Mouse (Mus musculus) kidney, embryonic 15.5 days (tissue): ENCODE data around the gene Chrna1. TPM values are rescaled to one million over a fixed set of nuclear protein-coding genes. Genes with fewer than 3 reads are reported as not detected.

Experiments used
- ATAC-seq: fragments of 200-750 bp; cut with Nextera tagmentation; replicated peaks from 2 replicates; pipeline ENCODE4 v1.8.0; 2017; ENCODE audit warnings: moderate TSS enrichment; ENCODE audit not compliant: low FRiP score
- H3K27ac ChIP-seq: fragments of 300-500 bp; sonication (generic); 2 replicates; pipeline ENCODE4 v1.5.1; 2015; ENCODE audit warnings: mild to moderate bottlenecking, inconsistent platforms
- H3K27me3 ChIP-seq: fragments of 300-500 bp; sonication (generic); 2 replicates; pipeline ENCODE4 v1.6.1; 2015; ENCODE audit warnings: inconsistent platforms
- H3K36me3 ChIP-seq: fragments of 300-500 bp; sonication (generic); 2 replicates; pipeline ENCODE4 v1.6.1; 2015; ENCODE audit warnings: inconsistent platforms
- H3K4me1 ChIP-seq: fragments of 300-500 bp; sonication (generic); 2 replicates; pipeline ENCODE4 v1.6.1; 2015; ENCODE audit warnings: inconsistent platforms
- H3K4me2 ChIP-seq: fragments of 300-500 bp; sonication (generic); 2 replicates; pipeline ENCODE4 v1.6.1; 2015; ENCODE audit warnings: moderate library complexity, mild to moderate bottlenecking, inconsistent platforms
- H3K4me3 ChIP-seq: fragments of 300-500 bp; sonication (generic); replicated peaks from 2 replicates; pipeline ENCODE4 v1.5.1; 2015; ENCODE audit warnings: mild to moderate bottlenecking, inconsistent platforms
- H3K9ac ChIP-seq: fragments of 300-500 bp; sonication (generic); 2 replicates; pipeline ENCODE4 v1.6.1; 2015; ENCODE audit warnings: mild to moderate bottlenecking, inconsistent platforms
- H3K9me3 ChIP-seq: fragments of 300-500 bp; sonication (generic); replicated peaks from 2 replicates; pipeline ENCODE4 v1.6.1; 2016; ENCODE audit warnings: inconsistent platforms
- WGBS: fragments of 180-500 bp; shearing (Covaris S2); methylation state at CpG from one replicate; pipeline ENCODE4 v1.1.7; 2015; ENCODE audit warnings: mixed read lengths; 5-methylcytosine and 5-hydroxymethylcytosine counted together
- polyA plus RNA-seq: library from polyadenylated mRNA; unstranded; fragments of >200 nt; fragmentation: Nextera tagmentation; extraction: Ambion mirVana; gene quantifications from 2 replicates; pipeline ENCODE4 v1.2.1, GENCODE M21; 2015

Gene Chrna1
- 1.3 and 1.4 TPM in 2 replicates for polyA plus RNA-seq

DNA sequence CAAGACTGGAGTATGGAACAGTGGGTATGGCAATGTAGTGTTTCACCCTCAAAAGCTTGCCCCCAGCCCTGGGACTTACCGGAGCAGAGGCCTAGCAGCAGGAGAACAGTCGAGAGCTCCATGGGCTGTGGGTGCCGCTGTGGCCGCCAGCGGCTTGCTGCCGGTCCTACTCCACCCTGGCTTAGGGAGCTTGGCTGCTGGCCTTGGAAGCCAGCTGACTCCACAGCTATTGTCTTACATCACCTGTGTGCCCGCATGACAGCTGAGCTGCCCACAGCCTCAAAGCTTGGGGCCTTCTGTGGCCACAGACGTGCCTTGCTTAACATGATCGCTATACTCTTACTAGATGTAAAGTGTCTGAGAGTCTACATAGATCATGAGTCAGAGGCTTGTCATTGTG is at the start of gene Chrna1:
Gene Chrna1, minus strand, starts transcription at position 173 of the 400 bp plus-strand sequence.
- ATAC-seq, result no peak
- 93% methylated on average over 9 of the region's 9 CpGs for WGBS

DNA sequence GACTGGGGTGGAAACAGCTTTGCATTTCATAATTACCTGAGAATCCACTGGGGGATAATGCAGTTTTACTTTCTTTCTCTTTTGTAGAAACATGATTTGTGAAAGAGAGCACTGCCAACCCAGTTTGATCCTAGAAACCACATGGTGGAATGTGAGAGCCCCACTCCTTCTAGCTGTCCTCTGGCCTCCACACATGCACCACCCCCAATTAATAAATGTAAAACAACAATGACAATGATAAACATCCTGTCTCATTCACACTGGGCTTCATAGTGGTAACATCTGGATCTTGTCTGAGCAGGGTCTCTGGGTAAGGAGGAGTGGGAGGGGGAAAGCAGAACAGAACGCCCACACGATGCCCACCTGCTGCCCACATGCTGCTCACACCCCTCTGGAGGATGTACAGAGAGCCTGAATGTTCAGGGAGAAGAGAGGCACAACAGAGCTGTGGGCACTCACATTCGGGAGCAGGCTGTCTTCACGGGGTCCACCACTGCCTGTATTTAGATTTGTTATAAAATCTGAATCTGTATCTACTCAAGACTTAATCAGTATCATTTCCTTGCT is 38.4 kb upstream of the Chrna1 start:
- ATAC-seq, result peak; percentile 46; the same call in 1 of the 2 replicates
- Histone ChIP-seq H3K9me3 (no peaks in the 10 kb centered on the region), H3K27ac (0 out of 2 replicates have a peak overlapping the region, but pooled peaks have one; percentile 37), H3K4me3 (no peak overlapping the region), H3K36me3 (peaks cover 11% of the 10 kb centered on the region), H3K4me2 (no peak overlapping the region), H3K4me1 (peaks cover 8% of the 10 kb centered on the region; the same call in 1 of the 2 replicates), H3K9ac (no peak overlapping the region), H3K27me3 (no peaks in the 10 kb centered on the region)
- WGBS, result 63% methylated on average over 4 of the region's 4 CpGs

More for the DNA sequence above, at the start of gene Chrna1:
- H3K4me1 ChIP-seq, result peaks cover 4% of the 10 kb centered on the region
- no peaks in the 10 kb centered on the region for H3K27me3 ChIP-seq
- H3K36me3 ChIP-seq, result no peaks in the 10 kb centered on the region
- H3K4me3 ChIP-seq, result no peak within 1 kb of the TSS
- H3K9me3 ChIP-seq, result no peaks in the 10 kb centered on the region
- no peak within 1 kb of the TSS for H3K27ac ChIP-seq
- H3K4me2 ChIP-seq, result no peak within 1 kb of the TSS
- no peak within 1 kb of the TSS for H3K9ac ChIP-seq

DNA sequence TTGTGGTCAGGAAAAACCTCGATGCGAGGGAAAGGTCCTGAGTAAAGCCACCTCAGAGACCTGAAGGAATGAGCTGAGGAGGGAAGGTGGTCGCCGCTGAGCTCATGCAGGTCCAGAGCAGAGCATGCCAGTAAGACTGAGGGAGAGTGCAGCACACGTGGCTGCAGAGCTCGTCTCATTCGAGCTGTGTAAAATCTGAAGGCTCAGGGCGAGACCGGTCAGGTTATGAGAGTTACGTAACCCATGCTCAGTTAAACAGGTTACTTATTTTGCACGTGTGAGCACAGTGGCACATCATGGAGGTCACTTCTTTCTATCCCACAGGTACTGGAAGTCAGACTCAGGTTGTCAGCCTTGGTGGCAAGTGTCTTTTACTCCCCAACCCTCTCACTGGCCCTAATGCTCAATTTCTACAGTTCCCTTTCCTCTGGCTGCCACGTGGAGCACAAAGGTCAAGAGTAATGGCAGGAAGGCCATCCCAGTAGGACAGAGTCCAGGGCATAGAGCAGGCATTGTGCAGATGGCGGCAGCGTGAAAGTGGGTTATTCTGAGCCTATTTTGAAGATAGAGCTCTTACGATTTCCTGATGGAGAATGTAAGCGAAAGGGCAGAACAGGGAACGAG is 36.4 kb upstream of the Chrna1 start:
- no peak overlapping the region for H3K9ac ChIP-seq
- 81% methylated on average over 17 of the region's 17 CpGs for WGBS
- H3K27me3 ChIP-seq, result no peaks in the 10 kb centered on the region
- no peak overlapping the region for H3K4me3 ChIP-seq
- no peak overlapping the region for H3K27ac ChIP-seq
- peaks cover 9% of the 10 kb centered on the region for H3K36me3 ChIP-seq
- peaks cover 11% of the 10 kb centered on the region; the same call in 1 of the 2 replicates for H3K4me1 ChIP-seq
- no peaks in the 10 kb centered on the region for H3K9me3 ChIP-seq
- no peak overlapping the region for H3K4me2 ChIP-seq
- no peak for ATAC-seq

DNA sequence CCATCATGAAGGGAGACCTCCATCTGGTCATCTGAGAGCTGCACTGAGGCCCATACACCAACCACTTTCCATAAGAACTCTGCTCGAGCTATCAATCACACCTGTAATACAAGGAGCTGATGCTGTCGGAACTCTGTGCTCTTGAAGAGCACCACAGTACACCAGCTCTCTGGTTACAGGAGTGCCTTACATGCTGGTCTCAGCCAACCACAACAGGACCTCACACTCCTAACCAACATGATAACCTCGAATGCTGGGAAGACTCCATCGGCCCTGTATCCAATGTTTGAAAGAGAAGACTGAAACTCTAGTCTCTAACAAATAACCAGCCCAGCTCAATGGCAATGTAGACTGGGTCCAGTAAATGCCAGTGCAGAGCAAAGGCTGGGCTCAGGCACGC is 35.3 kb upstream of the Chrna1 start:
- Histone ChIP-seq H3K9ac (no peak overlapping the region), H3K27ac (no peak overlapping the region), H3K9me3 (no peaks in the 10 kb centered on the region), H3K4me1 (peaks cover 11% of the 10 kb centered on the region; the same call in 1 of the 2 replicates), H3K36me3 (peaks cover 9% of the 10 kb centered on the region), H3K4me3 (no peak overlapping the region), H3K27me3 (no peaks in the 10 kb centered on the region), H3K4me2 (no peak overlapping the region)
- ATAC-seq, result no peak
- WGBS, result 74% methylated on average over 5 of the region's 5 CpGs

DNA sequence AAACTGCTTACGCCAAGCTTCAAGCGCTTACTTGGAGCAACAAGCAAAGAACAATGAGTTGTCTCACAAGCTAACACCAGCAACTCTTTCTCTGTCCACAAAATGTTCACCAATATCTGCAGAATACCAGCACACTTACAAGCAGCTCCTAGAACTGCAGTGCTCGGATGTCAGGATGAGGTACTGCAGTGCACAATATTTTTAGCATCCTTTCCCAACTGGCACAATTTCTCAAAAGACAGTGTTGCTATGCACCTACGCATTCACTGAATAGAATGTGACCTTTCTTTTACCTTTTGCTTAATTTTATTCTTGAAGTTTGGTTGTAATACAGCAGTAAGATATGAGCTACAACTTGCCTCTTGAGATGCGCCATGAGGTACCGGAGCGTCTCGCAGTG is 34.2 kb upstream of the Chrna1 start:
- Histone ChIP-seq H3K4me3 (no peak overlapping the region), H3K4me2 (no peak overlapping the region), H3K4me1 (peaks cover 13% of the 10 kb centered on the region; the same call in 1 of the 2 replicates), H3K9ac (no peak overlapping the region), H3K27ac (no peak overlapping the region), H3K9me3 (no peaks in the 10 kb centered on the region), H3K27me3 (no peaks in the 10 kb centered on the region), H3K36me3 (peaks cover 9% of the 10 kb centered on the region)
- no peak for ATAC-seq
- 95% methylated on average over 8 of the region's 8 CpGs for WGBS

DNA sequence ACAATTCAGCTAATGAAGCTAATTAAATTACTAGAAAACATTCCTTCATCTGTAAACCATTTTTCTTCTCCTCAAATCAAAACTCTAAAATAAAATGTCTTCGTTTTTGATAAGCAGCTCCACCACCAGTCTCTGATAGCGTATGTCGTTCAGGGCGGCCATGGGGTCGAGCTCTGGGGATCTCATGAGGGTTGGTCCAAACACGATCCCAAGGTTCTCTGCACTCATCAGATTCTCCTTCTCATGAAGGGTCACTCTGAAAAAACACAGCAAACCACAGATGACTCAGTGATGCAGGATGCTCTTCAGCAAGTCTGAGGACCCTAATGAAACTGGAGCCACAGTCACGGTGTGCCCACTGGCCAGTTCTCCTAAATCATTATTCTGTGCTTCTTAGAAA is 32.8 kb upstream of the Chrna1 start:
- no peak for ATAC-seq
- WGBS, result 72% methylated on average over 7 of the region's 7 CpGs

DNA sequence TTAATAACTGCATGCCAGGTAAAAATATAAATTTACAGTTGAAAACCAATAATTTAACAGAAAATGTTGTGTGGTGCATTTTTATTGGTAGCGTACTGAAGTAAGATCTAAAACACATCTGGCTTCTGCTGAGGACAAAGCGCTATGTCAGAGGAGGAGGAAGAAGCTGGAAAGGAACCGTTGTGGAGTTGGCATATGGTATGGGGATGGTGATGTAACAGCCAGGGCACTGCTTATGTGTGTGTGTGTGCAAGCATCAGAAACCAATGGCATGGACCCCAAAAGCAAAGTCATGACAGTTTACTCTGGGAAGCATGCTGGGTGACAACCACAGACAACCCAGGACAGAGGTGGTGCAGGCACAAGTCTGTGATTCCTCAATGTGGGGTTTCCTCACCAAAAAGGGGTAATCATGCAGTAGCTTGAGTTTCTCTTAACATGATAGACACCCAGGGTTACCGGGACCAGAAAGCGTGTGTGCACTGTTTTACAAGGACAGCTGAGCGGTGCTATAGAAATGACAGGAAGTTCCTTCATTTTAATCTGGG is 32.3 kb upstream of the Chrna1 start:
- Histone ChIP-seq H3K4me3 (no peak overlapping the region), H3K27me3 (no peaks in the 10 kb centered on the region), H3K27ac (no peak overlapping the region), H3K36me3 (peaks cover 9% of the 10 kb centered on the region), H3K9me3 (no peaks in the 10 kb centered on the region), H3K4me2 (no peak overlapping the region), H3K9ac (no peak overlapping the region), H3K4me1 (peaks cover 14% of the 10 kb centered on the region)
- no peak for ATAC-seq
- WGBS, result 96% methylated on average over 6 of the region's 6 CpGs

More for the DNA sequence above, 32.8 kb upstream of the Chrna1 start:
- Histone ChIP-seq H3K9me3 (no peaks in the 10 kb centered on the region), H3K4me1 (peaks cover 9% of the 10 kb centered on the region), H3K36me3 (peaks cover 9% of the 10 kb centered on the region), H3K4me2 (no peak overlapping the region), H3K9ac (no peak overlapping the region), H3K27me3 (no peaks in the 10 kb centered on the region), H3K27ac (0 out of 2 replicates have a peak overlapping the region, but pooled peaks have one; percentile 6), H3K4me3 (no peak overlapping the region)

DNA sequence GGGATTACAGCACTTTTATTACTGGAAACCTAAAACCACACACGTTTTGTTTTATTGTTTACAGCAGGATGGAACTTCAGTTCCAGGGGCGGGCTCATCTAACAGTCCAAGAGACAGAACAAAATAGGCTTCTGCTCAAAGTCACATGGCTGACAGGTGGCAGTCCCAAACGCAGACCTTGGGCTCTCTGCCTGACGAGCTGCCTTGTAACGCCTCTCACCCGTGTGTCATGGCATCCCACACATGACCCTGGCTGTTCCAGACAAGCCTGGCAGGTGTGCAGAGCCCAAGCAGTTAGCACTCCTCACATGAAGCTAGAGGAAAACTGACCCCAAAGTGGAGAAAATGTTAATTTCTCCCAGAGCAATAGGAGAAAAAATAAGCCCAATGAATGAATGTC is 31.7 kb upstream of the Chrna1 start:
- Histone ChIP-seq H3K4me3 (no peak overlapping the region), H3K4me1 (peaks cover 20% of the 10 kb centered on the region), H3K27me3 (no peaks in the 10 kb centered on the region), H3K4me2 (no peak overlapping the region), H3K9ac (no peak overlapping the region), H3K36me3 (peaks cover 9% of the 10 kb centered on the region), H3K27ac (no peak overlapping the region), H3K9me3 (no peaks in the 10 kb centered on the region)
- 44% methylated on average over 6 of the region's 6 CpGs for WGBS
- no peak for ATAC-seq

DNA sequence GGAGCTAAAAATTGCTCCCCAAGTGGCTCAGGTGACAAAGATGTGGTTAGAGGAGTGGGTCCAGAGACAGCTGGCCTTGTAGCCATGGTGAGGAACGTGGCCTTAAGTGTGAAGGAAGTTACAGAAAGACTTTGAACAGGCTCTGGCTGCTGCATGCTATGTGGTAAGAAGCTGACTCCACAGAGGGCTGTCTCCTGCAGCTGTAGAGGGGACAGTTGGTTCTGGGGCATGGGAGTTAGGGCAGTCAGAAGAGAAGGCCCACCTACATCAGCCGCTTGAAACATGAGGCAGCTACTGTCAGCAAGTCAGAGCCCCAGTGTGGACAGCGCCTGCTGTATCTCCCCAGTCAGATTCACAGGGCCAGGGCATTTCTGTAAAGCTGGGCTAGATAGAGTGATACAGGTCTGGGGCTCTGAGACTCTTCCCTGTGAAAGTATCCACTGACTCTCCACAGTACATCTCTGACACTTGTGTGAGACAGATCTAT is 29.6 kb upstream of the Chrna1 start:
- Histone ChIP-seq H3K27ac (no peak overlapping the region), H3K9ac (no peak overlapping the region), H3K4me1 (peaks cover 25% of the 10 kb centered on the region), H3K36me3 (peaks cover 9% of the 10 kb centered on the region), H3K27me3 (no peaks in the 10 kb centered on the region), H3K4me3 (no peak overlapping the region), H3K4me2 (no peak overlapping the region), H3K9me3 (no peaks in the 10 kb centered on the region)
- WGBS, result 84% methylated on average over 3 of the region's 3 CpGs
- ATAC-seq, result no peak

DNA sequence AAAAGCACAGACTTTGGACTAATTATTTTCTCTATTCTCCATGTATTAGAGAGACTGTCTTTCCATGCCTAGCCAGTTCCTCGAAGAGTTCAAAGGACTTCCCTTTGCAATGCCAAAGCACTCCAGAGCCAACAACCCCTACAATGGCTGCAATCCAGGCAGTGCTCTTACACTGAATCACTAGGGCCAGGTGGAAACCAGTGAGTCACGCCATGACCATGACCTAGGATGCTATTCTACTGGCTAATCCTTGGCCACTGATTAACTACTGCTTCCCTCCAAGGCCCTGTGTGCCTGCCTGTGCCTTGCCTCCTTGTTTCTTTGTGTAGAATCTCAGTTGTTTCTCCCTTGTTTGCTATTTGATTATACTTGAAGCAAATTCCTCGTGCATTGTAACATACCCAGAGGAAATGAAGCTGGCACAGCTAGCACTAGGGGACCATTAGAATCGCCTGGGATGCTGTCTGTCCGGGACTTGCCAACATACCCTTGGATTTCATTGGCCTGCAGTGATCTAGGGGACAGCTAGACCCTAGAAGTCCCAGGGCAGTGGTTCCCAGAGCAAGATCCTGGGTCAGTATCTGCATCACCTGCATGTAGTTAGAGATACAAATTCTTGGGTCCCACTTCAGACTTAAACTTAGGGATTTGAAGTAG is 29.1 kb upstream of the Chrna1 start:
- no peak overlapping the region for H3K9ac ChIP-seq
- no peaks in the 10 kb centered on the region for H3K27me3 ChIP-seq
- no peak overlapping the region for H3K4me2 ChIP-seq
- H3K4me3 ChIP-seq, result no peak overlapping the region
- peaks cover 6% of the 10 kb centered on the region for H3K36me3 ChIP-seq
- WGBS, result 67% methylated on average over 5 of the region's 5 CpGs
- ATAC-seq, result peak; percentile 66
- H3K4me1 ChIP-seq, result peaks cover 27% of the 10 kb centered on the region
- no peaks in the 10 kb centered on the region for H3K9me3 ChIP-seq
- H3K27ac ChIP-seq, result no peak overlapping the region

DNA sequence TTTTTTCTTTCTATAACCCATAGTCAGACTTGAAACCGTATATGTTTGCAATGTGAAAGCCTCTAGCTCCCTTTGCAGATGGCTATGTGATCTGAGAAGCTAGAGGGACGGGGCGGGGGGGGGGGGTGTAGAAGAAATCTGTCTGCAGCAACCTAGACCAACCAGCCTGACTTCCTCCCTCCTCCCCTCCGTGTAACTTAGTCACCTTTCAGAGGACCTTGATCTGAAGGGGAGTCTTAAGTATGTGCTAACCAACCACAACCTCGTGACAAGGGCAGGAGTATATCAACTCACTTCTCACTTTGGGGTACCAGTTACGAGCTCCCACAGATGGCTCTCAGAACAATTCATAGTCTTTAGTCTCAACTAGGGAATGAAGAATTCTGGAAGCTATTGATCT is 28.3 kb upstream of the Chrna1 start:
- Histone ChIP-seq H3K4me2 (no peak overlapping the region), H3K27ac (no peak overlapping the region), H3K4me1 (peaks cover 24% of the 10 kb centered on the region), H3K27me3 (no peaks in the 10 kb centered on the region), H3K4me3 (no peak overlapping the region), H3K36me3 (peaks cover 5% of the 10 kb centered on the region; the same call in 1 of the 2 replicates), H3K9ac (no peak overlapping the region), H3K9me3 (no peaks in the 10 kb centered on the region)
- no peak for ATAC-seq
- WGBS, result 52% methylated on average over 6 of the region's 6 CpGs

DNA sequence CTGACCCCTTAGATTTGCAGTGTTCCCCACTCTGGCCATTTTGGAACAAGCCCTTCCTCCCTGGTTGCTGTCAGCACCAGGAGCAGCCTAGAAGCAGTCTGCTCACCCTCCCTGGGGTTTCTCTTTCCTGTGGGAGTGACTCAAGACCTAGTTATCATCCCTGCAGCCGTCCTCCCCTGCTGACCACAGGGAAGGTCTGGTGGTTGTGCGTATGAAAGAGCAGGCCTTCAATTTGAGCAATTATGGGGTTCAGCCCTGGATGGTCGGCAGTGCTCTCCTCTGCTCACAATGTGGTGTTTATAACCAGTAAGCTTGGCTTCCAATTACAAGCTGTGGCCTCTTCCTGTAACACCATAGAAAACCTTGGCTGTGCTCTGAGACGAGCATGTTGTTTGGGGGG is 27.5 kb upstream of the Chrna1 start:
- WGBS, result 24% methylated on average over 4 of the region's 4 CpGs
- no peaks in the 10 kb centered on the region for H3K9me3 ChIP-seq
- no peak overlapping the region for H3K4me2 ChIP-seq
- no peak overlapping the region for H3K9ac ChIP-seq
- H3K4me3 ChIP-seq, result no peak overlapping the region
- peaks cover 23% of the 10 kb centered on the region for H3K4me1 ChIP-seq
- H3K27ac ChIP-seq, result no peak overlapping the region
- 0 out of 2 replicates have a peak, but pooled peaks cover 3% of the 10 kb centered on the region for H3K36me3 ChIP-seq
- H3K27me3 ChIP-seq, result no peaks in the 10 kb centered on the region
- no peak for ATAC-seq
